Mouse (Mus musculus): Measurements from ENCODE around the gene March4. TPM values are rescaled to one million over a fixed set of nuclear protein-coding genes. Genes with fewer than 3 reads are reported as not detected.

The March4 gene
- total and polyA plus RNA-seq, 2 experiments from 2014 or later: 8.0 to 36.4 TPM

DNA sequence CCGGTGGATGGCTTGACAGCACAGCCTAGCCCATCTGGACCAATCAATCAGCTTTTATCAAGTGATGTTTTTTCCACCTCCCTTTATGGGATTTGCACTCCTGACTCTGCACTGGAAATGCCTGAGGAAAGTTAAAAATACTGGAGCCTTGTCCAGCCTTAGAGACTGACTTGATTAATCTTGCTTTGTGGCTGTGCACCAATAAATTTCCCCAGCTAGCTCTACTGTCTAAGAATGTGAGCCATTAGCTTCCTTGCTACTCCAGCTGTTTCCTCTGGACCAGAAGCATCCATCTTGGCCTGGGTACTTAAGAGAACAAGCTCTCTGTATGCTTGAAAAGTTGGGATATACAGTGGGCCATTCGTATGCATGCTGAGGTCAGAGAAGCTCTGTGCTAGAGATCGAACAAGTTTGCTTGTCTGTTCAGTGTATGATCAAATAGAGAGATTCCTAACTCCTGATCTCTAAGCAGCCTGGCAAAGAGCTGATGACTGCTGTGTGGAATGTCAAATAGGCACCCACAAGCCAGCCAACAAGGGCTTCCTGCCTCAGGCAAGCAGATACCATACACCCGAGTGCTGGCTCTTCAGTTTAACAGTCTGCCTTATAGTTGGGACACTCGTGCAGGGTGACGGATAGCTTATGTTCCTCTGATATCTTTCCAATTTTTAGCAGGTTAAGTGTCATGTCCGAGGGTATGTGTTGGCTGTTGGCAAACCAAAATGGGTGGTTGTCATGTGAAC is 25.8 kb downstream of the March4 start:
- H3K4me2 ChIP-seq (ENCODE audit: low read depth, low read length, poor library complexity, severe bottlenecking): no peak overlapping the region
- H3K36me3 ChIP-seq (ENCODE audit: insufficient read depth, low read length): no peaks in the 10 kb centered on the region
- no peaks in the 10 kb centered on the region for H3K9me3 ChIP-seq (ENCODE audit: low read length)
- 75% methylated on average over 7 of the region's 7 CpGs for WGBS
- no peak for TF ChIP-seq CTCF (IDR thresholded peaks at IDR 0.05)
- H3K27me3 ChIP-seq (ENCODE audit: insufficient read depth, low read length): no peaks in the 10 kb centered on the region
- no peak overlapping the region for H3K4me3 ChIP-seq (ENCODE audit: low read depth, low read length)
- DNase-seq (ENCODE audit: low spot score) (no peak), ATAC-seq (ENCODE audit: low FRiP score) (no peak)
- no peak overlapping the region for H3K27ac ChIP-seq (ENCODE audit: low read depth, low read length)
- H3K9ac ChIP-seq (replicated peaks; ENCODE audit: low read length, poor library complexity, severe bottlenecking): no peak overlapping the region
- H3K4me1 ChIP-seq (ENCODE audit: insufficient read depth, low read length): no peaks in the 10 kb centered on the region

DNA sequence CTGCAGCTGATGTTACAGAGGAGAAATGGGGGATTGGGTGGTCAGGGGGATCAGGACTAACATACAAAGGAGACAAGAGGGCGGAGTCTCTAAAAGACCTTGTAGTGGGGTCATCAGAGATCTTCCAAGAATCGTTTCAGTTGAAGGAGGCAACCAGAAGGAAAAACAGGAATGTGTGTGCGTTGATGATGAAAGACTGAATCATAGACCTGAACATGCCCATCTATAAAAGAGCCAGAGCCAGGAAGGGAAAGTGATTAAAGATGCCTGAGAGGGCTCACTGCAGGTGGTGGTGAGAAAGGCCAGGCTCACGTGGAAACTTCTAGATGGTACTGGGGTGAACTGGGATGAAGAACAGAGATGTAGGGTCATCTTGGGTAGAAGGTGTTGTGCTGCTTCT is 27.2 kb downstream of the March4 start:
- H3K36me3 ChIP-seq (ENCODE audit: insufficient read depth, low read length): no peaks in the 10 kb centered on the region
- H3K4me2 ChIP-seq (ENCODE audit: low read depth, low read length, poor library complexity, severe bottlenecking): no peak overlapping the region
- 87% methylated on average over 4 of the region's 4 CpGs for WGBS
- ATAC-seq (ENCODE audit: low FRiP score) (no peak), DNase-seq (ENCODE audit: low spot score) (no peak)
- TF ChIP-seq CTCF (IDR thresholded peaks at IDR 0.05): no peak
- H3K9me3 ChIP-seq (ENCODE audit: low read length): no peaks in the 10 kb centered on the region
- no peak overlapping the region for H3K9ac ChIP-seq (replicated peaks; ENCODE audit: low read length, poor library complexity, severe bottlenecking)
- H3K27ac ChIP-seq (ENCODE audit: low read depth, low read length): no peak overlapping the region
- H3K4me1 ChIP-seq (ENCODE audit: insufficient read depth, low read length): 0 out of 2 replicates have a peak, but pooled peaks cover 2% of the 10 kb centered on the region
- H3K27me3 ChIP-seq (ENCODE audit: insufficient read depth, low read length): no peaks in the 10 kb centered on the region
- no peak overlapping the region for H3K4me3 ChIP-seq (ENCODE audit: low read depth, low read length)

DNA sequence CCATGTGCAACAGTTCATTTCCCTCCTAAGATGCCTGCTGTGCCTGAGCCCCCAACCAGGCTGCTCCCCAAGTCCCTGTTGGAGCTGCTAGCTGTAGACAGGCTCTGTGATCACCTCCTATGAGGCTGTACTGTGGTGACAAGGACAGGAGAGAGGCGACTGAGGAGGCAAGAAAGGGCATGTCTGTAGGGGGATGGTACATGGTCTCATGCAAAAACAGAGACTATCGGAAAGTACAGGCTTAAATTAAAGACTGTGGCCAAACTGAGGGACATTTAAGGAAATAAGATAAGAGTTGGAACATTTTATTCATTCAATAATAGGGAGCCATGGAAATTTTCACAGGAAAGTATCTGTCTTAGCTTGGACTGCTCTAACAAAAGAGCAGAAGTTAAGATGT is 29.1 kb downstream of the March4 start:
- ATAC-seq (ENCODE audit: low FRiP score): no peak
- H3K36me3 ChIP-seq (ENCODE audit: insufficient read depth, low read length): no peaks in the 10 kb centered on the region
- H3K27ac ChIP-seq (ENCODE audit: low read depth, low read length): no peak overlapping the region
- 0 out of 2 replicates have a peak, but pooled peaks cover 2% of the 10 kb centered on the region for H3K4me1 ChIP-seq (ENCODE audit: insufficient read depth, low read length)
- no peak overlapping the region for H3K4me2 ChIP-seq (ENCODE audit: low read depth, low read length, poor library complexity, severe bottlenecking)
- no peak for DNase-seq (ENCODE audit: low spot score)
- H3K4me3 ChIP-seq (ENCODE audit: low read depth, low read length): no peak overlapping the region
- TF ChIP-seq CTCF (IDR thresholded peaks at IDR 0.05): no peak
- 66% methylated on average over 2 of the region's 2 CpGs for WGBS
- H3K27me3 ChIP-seq (ENCODE audit: insufficient read depth, low read length): no peaks in the 10 kb centered on the region
- H3K9ac ChIP-seq (replicated peaks; ENCODE audit: low read length, poor library complexity, severe bottlenecking): no peak overlapping the region
- no peaks in the 10 kb centered on the region for H3K9me3 ChIP-seq (ENCODE audit: low read length)

DNA sequence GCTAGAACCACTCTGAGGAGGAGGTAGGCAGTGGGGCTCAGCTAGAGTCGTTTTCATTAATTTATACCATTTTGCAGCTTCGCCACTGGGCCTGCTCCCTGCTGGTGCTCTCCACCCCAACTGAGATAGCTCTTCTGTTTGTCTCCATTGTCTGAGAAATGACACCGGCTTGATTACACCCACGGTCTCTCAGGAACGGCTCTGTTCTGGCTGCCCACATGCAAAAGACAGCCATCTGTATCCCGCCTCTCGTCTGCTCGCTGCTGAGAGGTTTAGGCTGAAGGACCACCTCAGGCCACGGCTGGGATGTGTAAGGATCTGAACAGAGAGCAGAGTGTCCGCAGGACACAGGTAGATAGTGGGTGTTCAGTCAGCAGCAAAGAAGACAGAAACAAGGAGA is 30.5 kb downstream of the March4 start:
- no peak for TF ChIP-seq CTCF (IDR thresholded peaks at IDR 0.05)
- H3K27ac ChIP-seq (ENCODE audit: low read depth, low read length): no peak overlapping the region
- DNase-seq (ENCODE audit: low spot score) (no peak), ATAC-seq (ENCODE audit: low FRiP score) (no peak)
- H3K9ac ChIP-seq (replicated peaks; ENCODE audit: low read length, poor library complexity, severe bottlenecking): no peak overlapping the region
- no peak overlapping the region for H3K4me2 ChIP-seq (ENCODE audit: low read depth, low read length, poor library complexity, severe bottlenecking)
- no peaks in the 10 kb centered on the region for H3K27me3 ChIP-seq (ENCODE audit: insufficient read depth, low read length)
- H3K4me3 ChIP-seq (ENCODE audit: low read depth, low read length): no peak overlapping the region
- H3K9me3 ChIP-seq (ENCODE audit: low read length): no peaks in the 10 kb centered on the region
- H3K36me3 ChIP-seq (ENCODE audit: insufficient read depth, low read length): no peaks in the 10 kb centered on the region
- WGBS: 53% methylated on average over 10 of the region's 10 CpGs
- 0 out of 2 replicates have a peak, but pooled peaks cover 2% of the 10 kb centered on the region for H3K4me1 ChIP-seq (ENCODE audit: insufficient read depth, low read length)

DNA sequence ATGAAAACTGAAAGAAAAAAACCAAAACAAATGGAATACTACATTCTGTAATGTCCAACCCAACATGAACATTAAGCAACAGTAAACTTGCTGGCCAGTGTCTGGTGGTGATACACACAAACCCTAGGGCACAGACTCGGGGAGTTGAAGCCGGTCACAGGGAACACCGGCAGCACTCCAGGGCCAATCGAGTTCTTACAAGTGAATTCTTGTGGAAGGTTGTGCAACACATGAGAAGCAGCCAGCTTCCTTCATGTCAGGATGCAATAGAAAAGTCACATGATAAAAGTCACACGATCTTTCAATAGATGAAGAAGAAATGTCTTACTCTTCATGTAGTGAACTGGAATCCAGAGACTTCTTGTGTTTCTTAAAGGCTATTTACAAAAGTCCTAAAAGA is 39.1 kb downstream of the March4 start:
- WGBS: 95% methylated on average over 5 of the region's 5 CpGs
- no peak overlapping the region for H3K9ac ChIP-seq (replicated peaks; ENCODE audit: low read length, poor library complexity, severe bottlenecking)
- TF ChIP-seq CTCF (IDR thresholded peaks at IDR 0.05): no peak
- H3K4me1 ChIP-seq (ENCODE audit: insufficient read depth, low read length): no peaks in the 10 kb centered on the region
- H3K4me2 ChIP-seq (ENCODE audit: low read depth, low read length, poor library complexity, severe bottlenecking): no peak overlapping the region
- no peak for ATAC-seq (ENCODE audit: low FRiP score)
- no peak overlapping the region for H3K4me3 ChIP-seq (ENCODE audit: low read depth, low read length)
- no peaks in the 10 kb centered on the region for H3K36me3 ChIP-seq (ENCODE audit: insufficient read depth, low read length)
- no peaks in the 10 kb centered on the region for H3K27me3 ChIP-seq (ENCODE audit: insufficient read depth, low read length)
- no peaks in the 10 kb centered on the region for H3K9me3 ChIP-seq (ENCODE audit: low read length)
- no peak overlapping the region for H3K27ac ChIP-seq (ENCODE audit: low read depth, low read length)
- DNase-seq (ENCODE audit: low spot score): no peak

DNA sequence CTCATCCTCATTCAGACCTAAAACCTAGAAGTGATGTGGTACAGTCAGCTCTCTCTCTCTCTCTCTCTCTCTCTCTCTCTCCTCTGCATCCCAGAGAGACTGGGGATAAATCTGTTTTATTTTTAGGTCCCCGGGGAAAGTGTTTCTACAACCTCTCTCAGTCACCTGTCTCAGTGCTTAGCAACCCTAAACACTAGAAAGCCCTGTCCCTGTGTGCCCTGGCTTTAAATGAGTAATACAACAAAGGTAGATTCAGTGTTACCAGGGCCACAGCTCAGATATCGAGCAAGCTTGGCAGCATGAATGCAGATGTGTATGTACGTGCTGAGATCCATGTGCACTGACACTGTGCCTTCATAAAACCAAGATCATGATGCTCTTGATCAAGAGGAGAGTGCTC is 43.3 kb downstream of the March4 start:
- TF ChIP-seq CTCF (IDR thresholded peaks at IDR 0.05): no peak
- ATAC-seq (ENCODE audit: low FRiP score): no peak
- no peaks in the 10 kb centered on the region for H3K36me3 ChIP-seq (ENCODE audit: insufficient read depth, low read length)
- no peak overlapping the region for H3K9ac ChIP-seq (replicated peaks; ENCODE audit: low read length, poor library complexity, severe bottlenecking)
- 0 out of 2 replicates have a peak, but pooled peaks cover 3% of the 10 kb centered on the region for H3K4me1 ChIP-seq (ENCODE audit: insufficient read depth, low read length)
- no peaks in the 10 kb centered on the region for H3K27me3 ChIP-seq (ENCODE audit: insufficient read depth, low read length)
- H3K9me3 ChIP-seq (ENCODE audit: low read length): no peaks in the 10 kb centered on the region
- no peak for DNase-seq (ENCODE audit: low spot score)
- H3K27ac ChIP-seq (ENCODE audit: low read depth, low read length): no peak overlapping the region
- no peak overlapping the region for H3K4me2 ChIP-seq (ENCODE audit: low read depth, low read length, poor library complexity, severe bottlenecking)
- WGBS: 72% methylated on average over 3 of the region's 3 CpGs
- H3K4me3 ChIP-seq (ENCODE audit: low read depth, low read length): no peak overlapping the region
